ENCODE assay signal across 8 mouse cellular contexts in genomic region chr15:99295484-99295981, GRCm38 (mm10). TPM values are rescaled to one million over a fixed set of nuclear protein-coding genes. Genes with fewer than 3 reads are reported as not detected.
DNase-seq lines count a peak whose midpoint lies in the region; ATAC-seq and TF ChIP-seq lines count a peak whose summit lies in the region.

TSS of gene Fam186b (minus strand) at chr15:99295888.

- H3K36me3 ChIP-seq in liver, adult 2 months (ENCODE audit: control insufficient read depth, insufficient read depth, low read length) = no peaks in the 10 kb centered on the region
- H3K36me3 ChIP-seq in limb, embryonic 12.5 days = peaks cover 6% of the 10 kb centered on the region; the same call in 1 of the 2 replicates
- H3K36me3 ChIP-seq in midbrain, postnatal 0 days (ENCODE audit: insufficient read depth, low read length) = no peaks in the 10 kb centered on the region; the same call in 1 of the 2 replicates

- 2% methylated on average over 11 of the region's 17 CpGs for WGBS in liver, adult 2 months
- 2% methylated on average over 16 of the region's 17 CpGs for WGBS in limb, embryonic 12.5 days
- 0% methylated on average over 15 of the region's 17 CpGs for WGBS in midbrain, postnatal 0 days

- no peaks in the 10 kb centered on the region for H3K27me3 ChIP-seq in liver, adult 2 months (ENCODE audit: control insufficient read depth, insufficient read depth, low read length)
- H3K27me3 ChIP-seq in limb, embryonic 12.5 days = no peaks in the 10 kb centered on the region
- no peaks in the 10 kb centered on the region for H3K27me3 ChIP-seq in midbrain, postnatal 0 days (ENCODE audit: insufficient read depth, low read length)

- TF ChIP-seq POLR2A in liver, adult 2 months (IDR thresholded peaks at IDR 0.05; ENCODE audit: extremely low read depth, insufficient read depth, low read length) = no peak

- ATAC-seq in limb, embryonic 12.5 days (ENCODE audit: insufficient number of reproducible peaks, insufficient read depth, low FRiP score, low TSS enrichment, low read depth) = peak; percentile 75
- ATAC-seq in midbrain, postnatal 0 days (ENCODE audit: low FRiP score) = peak; percentile 54

- no peak within 1 kb of the TSS; the same call in 1 of the 2 replicates for H3K27ac ChIP-seq in liver, adult 2 months (replicated peaks; ENCODE audit: insufficient read depth, low read depth, low read length)
- H3K27ac ChIP-seq in limb, embryonic 12.5 days = peak within 1 kb of the TSS; percentile 93
- peak within 1 kb of the TSS; percentile 76 for H3K27ac ChIP-seq in midbrain, postnatal 0 days (ENCODE audit: low read depth, low read length)

- no peak for TF ChIP-seq CTCF in liver, adult 2 months (IDR thresholded peaks at IDR 0.05; ENCODE audit: low read depth, low read length)
- TF ChIP-seq CTCF in midbrain, postnatal 0 days (IDR thresholded peaks at IDR 0.05) = no peak

- no peak for DNase-seq in liver, adult 2 months (ENCODE audit: extremely low read depth, low read depth, low spot score)
- DNase-seq in liver (no peak), NIH3T3 (ENCODE audit: low read depth) (peak; percentile 28)
- peak; percentile 58 for DNase-seq in embryo, embryonic 10.5 days (ENCODE audit: low spot score)
- peak; percentile 42 for DNase-seq in heart, postnatal 4 days
- no peak for DNase-seq in midbrain, postnatal 0 days (ENCODE audit: low spot score)
- DNase-seq in spleen, postnatal 14 days (ENCODE audit: low spot score in 2 of 2) = no peak

- H3K9me3 ChIP-seq in limb, embryonic 12.5 days = no peaks in the 10 kb centered on the region
- no peaks in the 10 kb centered on the region for H3K9me3 ChIP-seq in midbrain, postnatal 0 days (ENCODE audit: low read length)

- H3K9ac ChIP-seq in liver, adult 2 months (ENCODE audit: low read depth, low read length) = peak within 1 kb of the TSS; percentile 84
- peak within 1 kb of the TSS; percentile 72 for H3K9ac ChIP-seq in limb, embryonic 12.5 days (replicated peaks)
- H3K9ac ChIP-seq in midbrain, postnatal 0 days (replicated peaks; ENCODE audit: low read length, poor library complexity, severe bottlenecking) = peak within 1 kb of the TSS; percentile 75

- H3K4me3 ChIP-seq in liver, adult 2 months (ENCODE audit: insufficient read depth, low read depth, low read length) = peak within 1 kb of the TSS; percentile 90
- peak within 1 kb of the TSS; percentile 68 for H3K4me3 ChIP-seq in limb, embryonic 12.5 days (replicated peaks)
- H3K4me3 ChIP-seq in midbrain, postnatal 0 days (ENCODE audit: low read depth, low read length) = peak within 1 kb of the TSS; percentile 53

- peak within 1 kb of the TSS; percentile 66 for H3K4me2 ChIP-seq in limb, embryonic 12.5 days
- peak within 1 kb of the TSS; percentile 58 for H3K4me2 ChIP-seq in midbrain, postnatal 0 days (ENCODE audit: low read depth, low read length, poor library complexity, severe bottlenecking)

- H3K4me1 ChIP-seq in liver, adult 2 months (ENCODE audit: control insufficient read depth, insufficient read depth, low read length) = peaks cover 7% of the 10 kb centered on the region; the same call in 1 of the 2 replicates
- peaks cover 19% of the 10 kb centered on the region for H3K4me1 ChIP-seq in limb, embryonic 12.5 days (replicated peaks)
- peaks cover 6% of the 10 kb centered on the region; the same call in 1 of the 2 replicates for H3K4me1 ChIP-seq in midbrain, postnatal 0 days (ENCODE audit: insufficient read depth, low read length)

- H3K79me2 ChIP-seq in liver, adult 2 months (ENCODE audit: control insufficient read depth, insufficient read depth, low read length) = no peaks in the 10 kb centered on the region

RNA-seq across cellular contexts. Expression of gene Fam186b, which starts in this region (rescaled TPM):
- total RNA-seq in liver, adult 2 months (2014; rRNA removed) = under 0.01 TPM in 1 of 2 replicates, not detected in the other
- 0.02 TPM in 1 of 2 replicates, not detected in the other for polyA plus RNA-seq in liver, adult 2 months (2012; rRNA removed)
- total RNA-seq in heart, postnatal 4 days (2021) = under 1 TPM in 1 of 2 experiments, not detected in 1; 0.17 TPM
- not detected in 2 replicates for polyA plus RNA-seq in limb, embryonic 12.5 days (2016; fragmentation: Nextera tagmentation; extraction: Ambion mirVana)
- total RNA-seq in midbrain, postnatal 0 days (2014; rRNA removed) = 0.38 and 2.3 TPM in 2 replicates
- polyA plus RNA-seq in midbrain, postnatal 0 days (2015; fragmentation: Nextera tagmentation; extraction: Ambion mirVana) = 1.4 and 1.6 TPM in 2 replicates

Comparison
In these comparisons a context has a peak if more than half of its experiments do, and no peak if none do; other contexts are left out.
1. Peak in DNase-seq in heart, postnatal 4 days; RNA of the gene not detected or under 1 TPM.
2. Peak in ATAC-seq, H3K4me3 ChIP-seq, H3K27ac ChIP-seq, H3K9ac ChIP-seq and H3K4me2 ChIP-seq in limb, embryonic 12.5 days; RNA of the gene not detected or under 1 TPM.
3. DNase-seq: peak in NIH3T3 (single experiment) and embryo, embryonic 10.5 days (single experiment); none in liver, adult 2 months (single experiment), liver (single experiment), midbrain, postnatal 0 days (single experiment) and spleen, postnatal 14 days (0 of 2).
4. Peak in every context shown above with its lines, with median percentiles within 50 percentile points of each other: H3K4me3 ChIP-seq and H3K9ac ChIP-seq.